Mouse (Mus musculus): Measurements from ENCODE around the gene Glrb.

GRCm38 (mm10) chr3:80894745-80895480 is 18.5 kb downstream of the Glrb start:
- TF ChIP-seq CTCF (IDR thresholded peaks at IDR 0.05; ENCODE audit: low read depth, low read length): no peak
- no peak for TF ChIP-seq GATA1 (IDR thresholded peaks at IDR 0.05; ENCODE audit: borderline replicate concordance, low read length)
- TF ChIP-seq POLR2AphosphoS5 (IDR thresholded peaks at IDR 0.05; ENCODE audit: insufficient replicate concordance, low read depth, low read length): no peak
- no peak for TF ChIP-seq TAL1 (conservative IDR thresholded peaks at IDR 0.05; ENCODE audit: low read depth, low read length)
